Mouse (Mus musculus) limb, embryonic 14.5 days (tissue): ENCODE measurements at regions not wholly inside any gene's neighbourhood (a gene's known extent, or its start where the extent isn't known, plus 50 kb on each side); places are given as distances from the start of the nearest gene placed in this dataset.

ENCODE experiments used
- ATAC-seq: fragments of 200-750 bp; cut with Nextera tagmentation; 2 replicates; pipeline ENCODE4 v1.8.0; 2017; ENCODE audit warnings: low read depth, moderate number of reproducible peaks, moderate TSS enrichment; ENCODE audit not compliant: low FRiP score
- DNase-seq: peaks from one replicate; pipeline ENCODE4 v3.0.0-alpha.2; 2015; ENCODE audit warnings: low spot score
- H3K27ac ChIP-seq: fragments of 300-500 bp; sonication (generic); replicated peaks from 2 replicates; pipeline ENCODE4 v1.5.1; 2014; ENCODE audit warnings: low read depth, mild to moderate bottlenecking, low read length, moderate library complexity, mixed read lengths
- H3K27me3 ChIP-seq: fragments of 300-500 bp; sonication (generic); 2 replicates; pipeline ENCODE4 v1.6.1; 2014; ENCODE audit warnings: low read length, mixed read lengths; ENCODE audit not compliant: control insufficient read depth, insufficient read depth
- H3K36me3 ChIP-seq: fragments of 300-500 bp; sonication (generic); 2 replicates; pipeline ENCODE4 v1.6.1; 2014; ENCODE audit warnings: mild to moderate bottlenecking, low read length, moderate library complexity, mixed read lengths; ENCODE audit not compliant: control insufficient read depth, insufficient read depth
- H3K4me1 ChIP-seq: fragments of 300-500 bp; sonication (generic); 2 replicates; pipeline ENCODE4 v1.6.1; 2014; ENCODE audit warnings: antibody characterized with exemption, low read length, mixed read lengths; ENCODE audit not compliant: control insufficient read depth, insufficient read depth
- H3K4me2 ChIP-seq: fragments of 300-500 bp; sonication (generic); replicated peaks from 2 replicates; pipeline ENCODE4 v1.6.1; 2014; ENCODE audit warnings: low read depth, mild to moderate bottlenecking, low read length, moderate library complexity; ENCODE audit not compliant: severe bottlenecking
- H3K4me3 ChIP-seq: fragments of 300-500 bp; sonication (generic); replicated peaks from 2 replicates; pipeline ENCODE4 v1.5.1; 2014; ENCODE audit warnings: low read length
- H3K9ac ChIP-seq: fragments of 300-500 bp; sonication (generic); 2 replicates; pipeline ENCODE4 v1.6.1; 2014; ENCODE audit warnings: mild to moderate bottlenecking, low read depth, low read length, moderate library complexity; ENCODE audit not compliant: severe bottlenecking
- H3K9me3 ChIP-seq: fragments of 300-500 bp; sonication (generic); 2 replicates; pipeline ENCODE4 v1.6.1; 2016; ENCODE audit warnings: low read length; ENCODE audit not compliant: control insufficient read depth
- POLR2A ChIP-seq: fragments of 200-500 bp; IDR thresholded peaks from 2 replicates; pipeline ENCODE4 v1.8.0; 2012; ENCODE audit warnings: inconsistent platforms, mild to moderate bottlenecking, moderate library complexity, borderline replicate concordance; ENCODE audit not compliant: insufficient read depth, insufficient read length; ENCODE audit errors: extremely low read depth
- WGBS: fragments of 180-500 bp; shearing (Covaris S2); extraction: QIAGEN DNeasy Blood & Tissue Kit; methylation state at CpG from one replicate; pipeline ENCODE4 v1.1.7; 2014; 5-methylcytosine and 5-hydroxymethylcytosine counted together

DNA sequence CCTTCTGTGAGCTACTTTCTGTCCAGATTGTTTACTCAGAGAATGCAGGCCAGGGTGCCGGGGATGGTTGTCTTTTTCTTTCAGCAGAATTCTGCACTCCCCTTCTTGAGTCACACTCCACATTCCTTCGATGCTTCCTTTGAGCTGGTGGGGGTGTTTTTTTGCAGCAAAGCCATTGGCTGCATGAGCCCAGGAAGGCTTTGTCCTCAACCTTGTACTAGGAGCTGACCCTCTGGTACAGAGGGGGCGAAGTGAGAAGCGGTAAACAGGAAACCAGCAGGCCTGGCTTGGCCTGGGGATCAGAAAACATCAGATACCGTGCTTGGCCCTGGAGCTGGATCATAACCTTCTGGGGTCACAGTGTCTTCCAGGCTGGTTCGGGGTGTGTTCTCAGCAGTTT lies 169.9 kb downstream of the Chic2 start:
- no peak for DNase-seq
- H3K27ac ChIP-seq = no peak overlapping the region

GRCm38 (mm10) chr5:74870615-74871014 lies 167.9 kb upstream of the Lnx1 start:
- Histone ChIP-seq H3K4me1 (peaks cover 3% of the 10 kb centered on the region; the same call in 1 of the 2 replicates), H3K36me3 (no peaks in the 10 kb centered on the region), H3K4me2 (no peak overlapping the region), H3K4me3 (no peak overlapping the region), H3K9ac (no peak overlapping the region), H3K27ac (no peak overlapping the region), H3K27me3 (no peaks in the 10 kb centered on the region), H3K9me3 (no peaks in the 10 kb centered on the region)
- no peak for DNase-seq
- no peak for ATAC-seq
- no peak for TF ChIP-seq POLR2A
- 81% methylated on average over 12 of the region's 12 CpGs for WGBS

More for the DNA sequence above, 169.9 kb downstream of the Chic2 start:
- no peak for TF ChIP-seq POLR2A
- no peak overlapping the region for H3K4me2 ChIP-seq
- ATAC-seq = no peak
- 47% methylated on average over 6 of the region's 6 CpGs for whole genome bisulfite sequencing
- H3K27me3 ChIP-seq = no peaks in the 10 kb centered on the region
- no peak overlapping the region for H3K9ac ChIP-seq
- no peaks in the 10 kb centered on the region for H3K9me3 ChIP-seq
- H3K36me3 ChIP-seq = no peaks in the 10 kb centered on the region
- H3K4me3 ChIP-seq = no peak overlapping the region
- peaks cover 3% of the 10 kb centered on the region; the same call in 1 of the 2 replicates for H3K4me1 ChIP-seq

DNA sequence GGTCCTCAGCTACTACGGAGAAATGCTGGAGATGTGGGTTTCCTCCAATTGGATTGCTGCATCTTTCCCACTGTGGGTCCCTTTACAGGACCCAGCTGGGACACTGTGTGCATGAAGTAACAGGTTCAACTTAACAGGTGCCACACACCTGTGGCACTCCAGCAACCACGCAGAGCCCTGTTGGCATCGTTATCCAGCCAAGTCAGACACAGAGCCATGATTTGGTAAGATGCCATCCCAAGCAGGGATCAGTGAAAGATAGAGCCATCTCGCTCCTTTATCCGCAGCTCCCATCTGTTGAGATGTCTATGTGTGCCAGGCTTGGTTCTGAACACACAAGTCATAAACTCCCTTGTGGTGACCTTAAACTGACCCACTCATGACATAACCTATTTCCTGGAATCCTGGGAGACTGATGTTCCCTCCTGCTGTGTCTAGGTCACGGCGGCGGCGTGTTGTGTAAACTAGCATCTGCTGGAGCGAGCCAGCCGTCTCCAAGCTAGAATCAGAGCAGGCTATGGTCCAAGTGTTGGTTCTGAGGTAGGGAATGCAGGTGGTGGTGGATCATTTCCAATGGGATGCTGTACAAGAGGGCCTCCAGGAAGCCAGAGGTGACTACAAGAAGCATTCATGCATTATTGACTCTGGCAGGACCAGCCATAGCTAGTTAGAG lies 164.5 kb upstream of the Lnx1 start:
- H3K9me3 ChIP-seq = no peaks in the 10 kb centered on the region
- DNase-seq (no peak), ATAC-seq (no peak)
- no peak for TF ChIP-seq POLR2A
- H3K4me2 ChIP-seq = no peak overlapping the region
- no peak overlapping the region for H3K9ac ChIP-seq
- H3K4me3 ChIP-seq = no peak overlapping the region
- H3K36me3 ChIP-seq = no peaks in the 10 kb centered on the region
- 91% methylated on average over 11 of the region's 11 CpGs for WGBS
- no peaks in the 10 kb centered on the region for H3K4me1 ChIP-seq
- H3K27ac ChIP-seq = no peak overlapping the region
- H3K27me3 ChIP-seq = no peaks in the 10 kb centered on the region

DNA sequence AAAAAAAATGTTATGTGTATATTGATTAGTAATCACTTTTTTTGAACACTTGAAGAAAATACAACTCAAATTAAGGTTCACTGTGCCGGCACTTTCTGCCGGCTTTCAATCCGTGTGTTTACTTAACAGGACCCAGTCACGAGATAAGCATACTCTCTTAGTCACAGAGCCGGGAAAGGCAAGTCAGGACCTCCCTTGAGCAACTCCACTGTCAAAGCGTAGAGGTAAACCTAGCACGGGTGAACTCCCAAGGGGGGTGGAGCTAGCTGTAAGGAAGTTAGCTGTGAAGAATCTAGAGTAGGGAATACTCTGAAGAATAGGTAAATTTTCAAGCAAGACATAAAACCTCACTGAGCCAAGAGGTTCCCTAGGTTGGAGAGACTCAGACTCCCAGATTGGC lies 164.0 kb upstream of the Lnx1 start:
- ATAC-seq = no peak
- Histone ChIP-seq H3K36me3 (no peaks in the 10 kb centered on the region), H3K4me1 (no peaks in the 10 kb centered on the region), H3K4me3 (no peak overlapping the region), H3K9ac (no peak overlapping the region), H3K27me3 (no peaks in the 10 kb centered on the region), H3K9me3 (no peaks in the 10 kb centered on the region), H3K27ac (no peak overlapping the region), H3K4me2 (no peak overlapping the region)
- no peak for DNase-seq
- 48% methylated on average over 7 of the region's 7 CpGs for WGBS
- TF ChIP-seq POLR2A = no peak

- TF ChIP-seq POLR2A = no peak
- H3K9me3 ChIP-seq = no peaks in the 10 kb centered on the region
- H3K4me3 ChIP-seq = no peak overlapping the region
- DNase-seq (no peak), ATAC-seq (no peak)
- 91% methylated on average over 9 of the region's 9 CpGs for WGBS
- H3K4me1 ChIP-seq = no peaks in the 10 kb centered on the region
- no peak overlapping the region for H3K27ac ChIP-seq
- no peak overlapping the region for H3K4me2 ChIP-seq
- H3K27me3 ChIP-seq = no peaks in the 10 kb centered on the region
- H3K9ac ChIP-seq = no peak overlapping the region
- H3K36me3 ChIP-seq = no peaks in the 10 kb centered on the region
These were observed 162.7 kb upstream of the Lnx1 start for GRCm38 (mm10) chr5:74865446-74865845.
